Mouse (Mus musculus) stomach, postnatal 0 days (tissue): Measurements from ENCODE around the gene Ptpn1. TPM values are rescaled to one million over a fixed set of nuclear protein-coding genes. Genes with fewer than 3 reads are reported as not detected.
A peak's percentile ranks its signal among the peaks of the same experiment; 100 is the strongest.

Experiments
- ATAC-seq: fragments of 200-750 bp; cut with Nextera tagmentation; 2 replicates; pipeline ENCODE4 v1.8.0; 2017; ENCODE audit not compliant: low FRiP score, low TSS enrichment
- DNase-seq: peaks from one replicate; pipeline ENCODE4 v3.0.0-alpha.2; 2016; ENCODE audit warnings: low spot score
- H3K27ac ChIP-seq: fragments of 300-500 bp; sonication (generic); replicated peaks from 2 replicates; pipeline ENCODE4 v1.5.1; 2014; ENCODE audit warnings: mild to moderate bottlenecking, control low read depth
- H3K27me3 ChIP-seq: fragments of 300-500 bp; sonication (generic); 2 replicates; pipeline ENCODE4 v1.6.1; 2014; ENCODE audit warnings: low read length; ENCODE audit not compliant: control insufficient read depth, insufficient read depth
- H3K36me3 ChIP-seq: fragments of 300-500 bp; sonication (generic); 2 replicates; pipeline ENCODE4 v1.6.1; 2014; ENCODE audit warnings: low read length, mixed read lengths; ENCODE audit not compliant: control insufficient read depth, insufficient read depth
- H3K4me1 ChIP-seq: fragments of 300-500 bp; sonication (generic); replicated peaks from 2 replicates; pipeline ENCODE4 v1.6.1; 2014; ENCODE audit warnings: antibody characterized with exemption; ENCODE audit not compliant: control insufficient read depth, insufficient read depth
- H3K4me2 ChIP-seq: fragments of 300-500 bp; sonication (generic); replicated peaks from 2 replicates; pipeline ENCODE4 v1.6.1; 2014; ENCODE audit warnings: low read depth, mild to moderate bottlenecking, control low read depth, moderate library complexity
- H3K4me3 ChIP-seq: fragments of 300-500 bp; sonication (generic); 2 replicates; pipeline ENCODE4 v1.5.1; 2014; ENCODE audit warnings: low read depth, low read length, control low read depth
- H3K9ac ChIP-seq: fragments of 300-500 bp; sonication (generic); 2 replicates; pipeline ENCODE4 v1.6.1; 2014; ENCODE audit warnings: mild to moderate bottlenecking, low read length, control low read depth, mixed read lengths
- H3K9me3 ChIP-seq: fragments of 300-500 bp; sonication (generic); 2 replicates; pipeline ENCODE4 v1.6.1; 2016; ENCODE audit warnings: low read length; ENCODE audit not compliant: control insufficient read depth
- CTCF ChIP-seq: IDR thresholded peaks from 2 replicates; pipeline ENCODE4 v1.5.1; 2016; ENCODE audit warnings: antibody characterized with exemption, low read depth, mild to moderate bottlenecking, moderate library complexity
- EP300 ChIP-seq: optimal IDR thresholded peaks from 2 replicates; pipeline ENCODE3; 2016; ENCODE audit warnings: antibody characterized with exemption
- WGBS: fragments of 180-500 bp; shearing (Covaris S2); extraction: QIAGEN DNeasy Blood & Tissue Kit; methylation state at CpG from one replicate; pipeline ENCODE4 v1.1.7; 2014; 5-methylcytosine and 5-hydroxymethylcytosine counted together
- polyA plus RNA-seq: library from polyadenylated mRNA; unstranded; fragments of >200 nt; fragmentation: Nextera tagmentation; extraction: Ambion mirVana; gene quantifications from 2 replicates; pipeline ENCODE4 v1.2.1, GENCODE M21; 2015

Gene Ptpn1
- polyA plus RNA-seq, 1 experiment from 2014 or later = 51.1 TPM

- H3K27me3 ChIP-seq = no peaks in the 10 kb centered on the region
- H3K4me1 ChIP-seq = no peaks in the 10 kb centered on the region
- 71% methylated on average over 11 of the region's 11 CpGs for WGBS
- no peak overlapping the region for H3K4me3 ChIP-seq
- no peak overlapping the region for H3K4me2 ChIP-seq
- H3K9me3 ChIP-seq = no peaks in the 10 kb centered on the region
- no peak overlapping the region; the same call in 1 of the 2 replicates for H3K9ac ChIP-seq
- DNase-seq (no peak), ATAC-seq (no peak)
- TF ChIP-seq CTCF = no peak
- TF ChIP-seq EP300 = no peak
- H3K27ac ChIP-seq = peak overlapping the region; percentile 56
- no peaks in the 10 kb centered on the region for H3K36me3 ChIP-seq
Measured at GRCm38 (mm10) chr2:167903242-167903952, 28.5 kb upstream of the Ptpn1 start.

- Histone ChIP-seq H3K4me2 (no peak overlapping the region), H3K27me3 (no peaks in the 10 kb centered on the region), H3K9ac (no peak overlapping the region), H3K36me3 (no peaks in the 10 kb centered on the region), H3K27ac (no peak overlapping the region), H3K9me3 (no peaks in the 10 kb centered on the region), H3K4me3 (no peak overlapping the region), H3K4me1 (no peaks in the 10 kb centered on the region)
- 81% methylated on average over 12 of the region's 12 CpGs for WGBS
- TF ChIP-seq CTCF = peak; percentile 41
- TF ChIP-seq EP300 = no peak
- no peak for DNase-seq
- ATAC-seq = no peak
Measured at GRCm38 (mm10) chr2:167904621-167905367, 27.1 kb upstream of the Ptpn1 start.

- DNase-seq = no peak
Measured at GRCm38 (mm10) chr2:167905561-167905960, 26.3 kb upstream of the Ptpn1 start.

GRCm38 (mm10) chr2:167906729-167907128 lies 25.1 kb upstream of the Ptpn1 start:
- Histone ChIP-seq H3K4me3 (no peak overlapping the region), H3K36me3 (no peaks in the 10 kb centered on the region), H3K9ac (no peak overlapping the region), H3K27me3 (no peaks in the 10 kb centered on the region), H3K4me1 (no peaks in the 10 kb centered on the region), H3K9me3 (no peaks in the 10 kb centered on the region), H3K4me2 (no peak overlapping the region), H3K27ac (no peak overlapping the region)
- no peak for DNase-seq
- ATAC-seq = no peak
- TF ChIP-seq CTCF (no peak), EP300 (no peak)

More at GRCm38 (mm10) chr2:167905561-167905960, 26.3 kb upstream of the Ptpn1 start:
- no peaks in the 10 kb centered on the region for H3K9me3 ChIP-seq
- 42% methylated on average over 8 of the region's 8 CpGs for WGBS
- H3K9ac ChIP-seq = no peak overlapping the region
- H3K27me3 ChIP-seq = no peaks in the 10 kb centered on the region
- TF ChIP-seq CTCF = peak; percentile 49
- no peak for TF ChIP-seq EP300
- H3K4me1 ChIP-seq = no peaks in the 10 kb centered on the region
- no peak overlapping the region for H3K4me2 ChIP-seq
- ATAC-seq = no peak
- no peaks in the 10 kb centered on the region for H3K36me3 ChIP-seq
- H3K27ac ChIP-seq = no peak overlapping the region
- no peak overlapping the region for H3K4me3 ChIP-seq

GRCm38 (mm10) chr2:167909531-167910177 lies 22.2 kb upstream of the Ptpn1 start:
- H3K4me2 ChIP-seq = no peak overlapping the region
- H3K27ac ChIP-seq = no peak overlapping the region
- H3K27me3 ChIP-seq = no peaks in the 10 kb centered on the region
- 79% methylated on average over 11 of the region's 11 CpGs for WGBS
- ATAC-seq (no peak), DNase-seq (no peak)
- no peak for TF ChIP-seq EP300
- no peak for TF ChIP-seq CTCF
- H3K36me3 ChIP-seq = no peaks in the 10 kb centered on the region
- no peak overlapping the region for H3K4me3 ChIP-seq
- no peaks in the 10 kb centered on the region for H3K9me3 ChIP-seq
- no peaks in the 10 kb centered on the region for H3K4me1 ChIP-seq
- H3K9ac ChIP-seq = no peak overlapping the region
